Mouse (Mus musculus): ENCODE measurements at regions not wholly inside any gene's neighbourhood (a gene's known extent, or its start where the extent isn't known, plus 50 kb on each side); places are given as distances from the start of the nearest gene placed in this dataset.
"Not testable (repeated sequence)": the region's sequence is repeated elsewhere in the genome, so short reads cannot be mapped to it uniquely, and the experiment has no call there.

DNA sequence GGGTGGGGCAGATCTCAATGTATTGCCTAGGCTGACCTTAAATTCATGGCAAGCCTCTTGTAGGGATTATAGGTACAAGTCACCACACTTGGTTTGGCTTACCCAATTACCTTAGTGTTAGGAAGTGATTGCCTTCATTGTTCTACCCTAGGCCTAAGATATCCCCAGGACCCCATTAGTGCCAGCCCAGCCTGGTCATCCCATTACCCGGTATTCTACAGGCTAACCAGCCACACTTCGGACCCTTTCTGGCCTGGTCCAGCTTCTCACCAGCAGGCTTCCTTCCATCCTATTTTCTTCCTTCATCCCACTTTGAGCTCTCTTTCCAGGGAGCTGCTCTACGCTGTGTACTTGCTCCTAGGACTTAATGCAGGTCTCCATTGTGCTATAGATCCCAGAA is 59.5 kb downstream of the Tex35 start:
- DNase-seq: no peak

- DNase-seq: no peak
These were observed 60.1 kb downstream of the Tex35 start for GRCm38 (mm10) chr1:157048201-157048923.

DNA sequence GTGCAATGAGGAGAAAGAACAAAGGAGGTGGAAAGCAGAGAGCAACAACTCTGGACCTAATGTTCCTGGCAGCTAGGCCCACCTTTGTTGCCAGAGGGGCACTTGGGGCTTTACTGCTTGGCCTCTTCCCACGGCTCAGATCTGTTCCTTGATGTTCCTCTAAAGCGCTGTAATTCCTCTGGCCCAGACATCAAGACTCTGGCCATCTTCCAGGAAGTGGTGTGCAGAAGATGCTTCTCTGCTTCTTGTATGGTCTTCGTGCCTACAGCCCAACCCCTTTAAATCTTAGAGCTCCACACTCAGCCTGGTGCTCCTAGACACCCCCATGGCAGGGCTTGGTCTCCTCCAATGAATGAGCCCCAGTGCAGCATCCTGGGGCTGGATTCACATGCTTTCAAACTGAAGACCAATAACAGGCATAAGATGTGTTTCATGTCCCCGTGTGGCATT is 60.7 kb downstream of the Tex35 start:
- no peak for DNase-seq

GRCm38 (mm10) chr1:157046760-157047182 is 61.7 kb downstream of the Tex35 start:
- no peak for DNase-seq

GRCm38 (mm10) chr1:157039836-157040196 is 68.7 kb downstream of the Tex35 start:
- no peak for DNase-seq

DNA sequence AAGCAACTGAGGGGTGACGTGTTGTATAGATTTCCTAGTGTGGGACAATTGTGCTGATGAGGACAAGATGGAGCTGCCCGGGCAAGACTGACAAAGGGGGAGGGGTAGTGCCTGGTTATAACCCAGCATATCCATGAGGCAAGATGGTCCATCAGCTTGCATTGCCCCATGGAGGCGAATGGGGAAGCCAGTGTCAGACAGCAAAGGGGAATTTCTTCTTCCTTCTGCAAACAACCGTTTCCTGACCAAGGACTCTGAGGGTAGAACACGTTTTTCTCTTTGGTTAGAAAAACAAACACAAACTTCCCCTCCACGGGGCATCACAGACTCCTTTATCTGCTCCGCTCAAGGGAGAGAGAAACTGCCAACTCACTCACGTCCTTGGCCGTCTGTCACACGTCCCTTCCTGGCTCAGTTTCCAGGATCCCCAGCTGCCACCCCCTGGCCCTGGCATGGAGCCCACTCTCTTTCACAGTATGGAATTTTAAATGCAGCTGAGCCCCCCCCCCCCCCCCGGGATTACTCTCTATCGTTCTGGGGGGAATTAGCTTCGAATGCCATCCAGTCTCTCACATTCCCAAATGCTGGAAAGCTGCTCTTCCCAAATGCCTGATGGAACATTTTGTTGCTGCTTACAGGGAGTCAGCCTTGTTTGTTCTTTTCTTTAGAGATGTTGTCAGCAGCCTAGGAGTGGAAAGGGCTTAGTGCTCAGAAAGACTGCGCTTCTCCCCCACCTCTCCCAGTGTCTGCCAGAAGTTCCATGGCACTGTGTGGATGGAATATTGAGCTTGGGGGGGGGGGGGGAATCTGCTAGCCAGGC is 69.3 kb downstream of the Tex35 start:
- DNase-seq: peak; percentile 61

DNA sequence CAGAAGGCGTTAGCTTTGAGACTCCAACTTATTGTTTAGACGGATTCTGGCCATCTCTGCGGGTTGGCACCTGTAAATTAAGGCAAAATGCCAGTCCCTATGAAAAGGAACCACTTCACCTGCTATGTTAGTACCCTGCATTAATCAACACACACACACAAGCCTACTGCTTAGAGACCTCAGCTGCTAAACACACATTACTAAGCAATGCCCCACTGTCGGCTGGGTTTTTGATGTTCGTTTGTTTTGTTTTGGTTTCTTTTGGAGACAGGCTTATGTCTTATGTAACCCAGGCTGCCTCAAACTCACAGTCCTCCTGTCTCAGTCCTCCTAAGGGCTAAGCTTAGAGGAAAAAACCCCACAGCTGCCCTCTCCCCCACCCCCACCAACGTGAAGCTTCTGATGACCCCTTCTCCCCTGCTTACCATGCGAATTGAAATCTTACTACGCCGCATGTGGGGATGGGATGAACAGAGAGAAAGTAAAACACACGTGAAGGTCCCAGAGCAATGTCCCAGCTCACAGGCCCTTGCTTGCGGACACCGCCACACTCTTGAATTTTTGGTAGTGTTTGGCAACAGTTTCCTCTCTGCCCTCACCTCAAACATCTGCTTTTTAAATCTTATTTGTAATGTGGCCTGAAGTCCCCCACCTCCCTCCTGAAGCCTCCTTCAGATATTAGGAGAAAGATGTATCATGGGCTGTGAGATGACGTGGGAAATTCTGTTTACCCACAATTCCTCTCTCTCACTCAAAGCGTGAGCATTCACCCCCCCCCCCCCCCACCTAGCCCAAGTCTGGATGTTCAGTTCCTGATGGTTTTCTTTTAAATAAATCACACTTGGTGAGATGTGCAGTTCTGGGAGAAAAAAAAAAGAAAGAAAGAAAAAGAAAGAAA is 70.1 kb downstream of the Tex35 start:
- DNase-seq: no peak

- no peak for DNase-seq
These were observed 71.1 kb downstream of the Tex35 start for GRCm38 (mm10) chr1:157037246-157037991.

GRCm38 (mm10) chr1:157036779-157037178 is 71.7 kb downstream of the Tex35 start:
- DNase-seq: no peak

DNA sequence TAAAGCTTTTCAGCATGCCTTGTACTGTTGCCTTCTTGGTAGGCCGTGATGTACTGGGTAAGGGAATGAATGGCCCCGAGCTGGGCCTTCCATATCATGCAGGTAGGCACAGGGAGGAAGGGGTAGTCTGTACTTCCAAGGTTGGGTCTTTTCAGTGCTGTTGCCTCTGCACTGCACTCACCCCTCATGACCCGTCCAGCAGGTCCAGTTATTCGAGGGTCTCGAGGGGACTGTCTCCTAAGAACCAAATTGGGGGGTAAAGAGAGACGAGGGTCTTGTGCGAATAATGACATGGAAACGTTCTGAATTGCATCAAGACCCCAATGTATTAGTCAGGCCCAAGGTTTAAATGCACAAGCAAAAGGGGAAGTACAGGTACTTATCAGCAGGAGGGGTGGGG is 73.3 kb downstream of the Tex35 start:
- DNase-seq: not testable (repeated sequence)

DNA sequence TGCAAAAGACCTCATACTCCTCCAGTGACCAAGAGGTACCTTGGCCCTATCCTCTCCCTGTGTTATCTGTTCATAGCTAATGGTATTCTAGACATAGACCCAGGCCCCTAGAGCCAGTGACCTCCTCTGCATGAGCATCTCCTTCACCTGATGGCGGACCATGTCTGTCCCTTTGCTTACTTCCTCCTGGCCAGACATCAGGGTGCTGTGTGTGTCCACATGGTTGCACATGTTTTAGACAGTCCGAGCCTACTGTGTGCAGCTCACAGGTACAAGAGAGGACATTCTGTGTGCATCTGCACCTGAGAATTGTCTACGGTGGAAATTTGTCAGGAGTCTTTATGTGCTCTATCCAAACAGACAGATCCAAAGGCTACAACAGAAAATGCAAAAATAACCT is 79.8 kb downstream of the Tex35 start:
- DNase-seq: no peak

- no peak for DNase-seq
These were observed 80.8 kb downstream of the Tex35 start for GRCm38 (mm10) chr1:157027681-157028080.

DNA sequence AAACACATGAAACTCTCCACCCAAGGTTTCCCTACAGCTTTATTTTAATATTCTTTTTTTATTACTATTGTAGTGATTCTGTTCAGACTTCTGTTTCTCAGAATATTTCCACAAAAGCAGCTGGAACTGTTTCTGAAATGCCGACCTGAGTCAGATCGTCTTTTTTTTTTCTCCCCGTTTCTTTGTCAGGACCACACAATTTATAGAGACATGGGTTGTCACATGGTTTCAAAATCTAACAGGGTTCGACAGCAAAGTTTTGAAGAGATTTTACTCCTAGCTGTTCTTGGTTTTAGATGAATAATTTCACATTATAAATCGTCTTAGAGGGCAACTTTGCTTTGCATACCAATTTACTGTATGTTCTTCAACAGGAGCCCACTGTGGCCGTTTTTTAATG is 84.0 kb upstream of the Ralgps2 start:
- no peak for DNase-seq

DNA sequence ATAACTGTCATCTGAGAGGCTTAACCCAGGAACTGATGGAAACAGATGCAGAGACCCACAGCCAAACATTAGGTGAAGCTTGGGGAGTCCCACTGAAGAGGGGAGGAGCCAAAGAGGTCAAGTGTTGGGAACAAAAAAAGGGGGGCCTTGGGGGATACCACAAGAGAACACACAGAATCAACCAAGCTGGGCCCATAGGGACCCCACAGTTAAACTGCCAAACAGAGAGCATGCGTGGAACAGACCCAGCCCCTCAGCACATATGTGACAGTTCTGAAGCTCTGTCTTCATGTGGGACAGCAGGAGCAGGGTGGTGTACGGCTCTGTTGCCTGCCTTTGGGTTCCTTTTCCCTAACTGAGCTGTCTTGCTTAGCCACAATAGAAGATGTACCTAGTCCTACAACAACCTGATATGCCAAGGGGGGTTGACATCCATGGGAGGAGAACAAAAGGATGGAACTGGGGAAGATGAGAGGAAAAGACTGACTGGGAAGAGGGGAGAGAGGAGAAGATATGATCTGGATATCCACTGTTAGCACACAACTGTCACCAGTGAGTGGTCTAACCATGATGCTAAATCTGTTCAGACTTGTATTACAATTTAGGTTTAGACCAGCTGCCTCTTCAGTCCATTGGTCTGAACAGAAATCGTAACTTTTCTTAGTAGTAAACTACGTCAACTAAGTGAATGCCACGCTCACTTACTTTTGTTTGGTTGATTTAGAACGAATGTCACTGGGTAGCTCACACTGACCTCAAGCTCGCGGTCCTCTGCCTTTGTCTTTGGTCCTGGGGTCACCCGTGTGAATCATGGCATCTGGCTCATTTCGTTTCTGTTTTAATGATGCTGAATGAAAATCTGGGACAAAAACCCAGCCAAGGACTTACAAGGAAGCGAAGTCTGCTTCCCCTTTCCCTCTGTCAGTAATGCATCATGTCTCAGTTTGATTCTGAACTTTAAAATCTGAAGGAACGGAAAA is 83.3 kb upstream of the Ralgps2 start:
- DNase-seq: no peak

GRCm38 (mm10) chr1:157019892-157020291 is 80.5 kb upstream of the Ralgps2 start:
- peak; percentile 21 for DNase-seq

DNA sequence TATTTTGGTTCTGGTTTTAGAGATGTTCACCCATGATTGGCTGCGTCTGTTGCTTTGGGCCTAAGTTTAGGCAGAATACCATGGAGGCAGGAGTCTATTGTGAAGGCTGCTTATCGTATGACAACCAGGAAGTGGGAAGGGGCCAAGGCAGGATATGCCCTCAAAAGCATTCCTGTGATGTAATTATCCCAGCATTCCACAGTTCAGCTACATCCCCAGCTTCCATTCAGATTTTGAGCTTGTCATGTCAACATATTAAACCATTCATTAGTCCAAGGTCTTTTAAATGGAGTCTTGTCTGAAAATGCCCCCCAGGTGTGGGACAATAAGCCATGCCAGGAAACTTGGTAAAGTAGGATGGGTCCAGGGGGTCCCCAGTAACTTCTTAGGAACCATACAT is 79.3 kb upstream of the Ralgps2 start:
- DNase-seq: no peak

DNA sequence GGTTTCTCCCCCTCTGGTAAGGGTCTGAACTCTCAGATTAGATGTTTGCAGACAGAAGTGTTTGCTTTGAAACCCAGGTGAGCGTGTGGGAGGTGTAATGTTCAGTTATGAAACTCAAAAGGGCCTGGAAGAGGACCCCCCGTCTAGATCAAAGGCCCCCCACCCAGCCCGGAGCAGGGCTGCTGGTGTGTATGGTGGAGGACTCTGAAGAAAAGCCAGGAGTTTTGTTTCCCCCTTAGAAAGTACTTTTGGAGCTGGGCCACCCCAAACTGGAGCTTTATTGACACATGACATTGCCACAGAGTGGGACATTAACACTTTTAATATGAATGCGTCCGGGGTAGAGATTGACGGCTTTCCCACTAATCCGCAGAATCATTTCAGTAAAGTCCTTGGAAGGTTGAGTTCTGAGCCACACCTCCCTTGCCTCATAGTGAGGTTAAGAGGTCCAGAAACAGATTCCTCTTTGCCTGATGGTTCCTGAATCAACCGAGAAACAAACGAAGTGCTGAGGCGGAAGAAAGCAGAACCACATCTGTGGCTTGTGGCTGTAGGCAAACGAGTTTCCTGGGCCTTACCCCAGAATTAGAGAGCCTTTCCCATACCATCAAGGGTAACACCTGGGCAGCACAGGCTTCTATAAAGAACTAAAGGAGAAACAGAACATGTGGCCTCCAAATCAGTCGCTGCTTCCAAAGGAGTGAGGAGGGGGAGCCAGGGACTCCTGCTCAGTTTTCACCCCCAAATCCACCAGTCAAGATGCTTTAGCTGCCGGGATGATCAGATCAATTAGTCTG is 78.0 kb upstream of the Ralgps2 start:
- no peak for DNase-seq

DNA sequence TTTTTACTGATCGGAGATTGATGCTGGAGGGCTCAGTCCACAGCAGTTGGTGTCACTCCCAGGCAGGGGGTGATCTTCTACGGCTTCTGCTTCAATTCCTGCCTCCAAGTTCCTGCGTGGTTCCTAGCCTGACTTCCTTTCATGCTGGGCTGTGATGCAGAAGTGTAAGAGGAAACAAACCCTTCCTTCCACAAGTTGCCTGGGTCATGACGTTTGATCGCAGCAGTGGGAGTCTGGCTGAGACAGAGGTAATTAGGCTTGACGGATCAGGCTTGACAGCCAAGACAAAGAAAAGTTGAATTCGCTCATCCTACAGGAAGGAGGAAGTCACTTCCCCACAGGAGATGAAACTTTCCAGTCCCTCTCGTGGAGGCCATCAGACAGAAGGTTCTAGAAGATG is 77.2 kb upstream of the Ralgps2 start:
- no peak for DNase-seq

DNA sequence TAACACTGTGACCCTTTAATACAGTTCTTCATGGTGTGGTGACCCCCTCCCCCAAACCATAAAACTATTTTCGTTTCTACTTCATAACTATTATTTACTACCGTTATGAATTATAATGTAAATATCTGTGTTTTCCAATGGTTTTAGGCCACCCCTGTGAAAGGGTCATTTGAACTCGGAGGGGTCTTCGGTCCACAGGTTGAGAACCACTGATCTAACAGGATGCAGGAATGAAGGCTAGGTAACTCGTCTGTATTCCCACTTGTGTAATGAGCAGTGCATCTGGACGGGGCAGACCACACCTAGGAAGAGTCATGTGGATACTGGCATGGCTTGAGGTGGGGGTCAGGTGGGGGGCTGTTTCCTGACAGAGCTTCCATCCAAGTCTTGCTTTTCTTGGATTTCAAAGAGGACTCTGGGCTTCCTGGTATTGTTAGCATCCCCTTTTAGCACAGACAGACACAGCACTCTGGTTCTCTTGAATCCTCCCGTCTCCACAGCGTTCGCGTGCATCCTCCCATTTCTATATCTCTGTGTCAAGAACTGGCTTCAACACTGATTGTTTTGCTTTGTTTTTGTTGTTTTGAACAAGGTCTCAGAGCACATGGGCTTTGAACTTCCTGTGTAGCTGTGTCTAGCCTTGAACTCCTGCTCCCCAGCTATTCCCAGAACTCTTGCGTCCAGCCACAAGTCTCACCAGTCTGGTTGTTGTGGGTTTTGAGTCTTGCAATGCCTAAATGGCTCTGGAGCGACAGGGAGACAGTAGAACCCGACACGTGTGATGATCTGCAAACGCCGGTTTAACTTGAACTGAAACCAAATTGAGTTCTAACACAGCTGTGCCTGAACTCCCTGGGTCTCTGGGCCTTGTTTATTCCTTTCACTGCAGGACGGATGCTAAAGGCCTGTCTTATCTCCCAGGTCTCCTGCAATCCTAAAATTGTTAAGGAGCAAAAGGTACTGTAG is 75.4 kb upstream of the Ralgps2 start:
- no peak for DNase-seq

Measured in adrenal gland, postnatal 25 days (tissue).